Mouse (Mus musculus): ENCODE measurements around the gene Pprc1.

The Pprc1 gene

DNA sequence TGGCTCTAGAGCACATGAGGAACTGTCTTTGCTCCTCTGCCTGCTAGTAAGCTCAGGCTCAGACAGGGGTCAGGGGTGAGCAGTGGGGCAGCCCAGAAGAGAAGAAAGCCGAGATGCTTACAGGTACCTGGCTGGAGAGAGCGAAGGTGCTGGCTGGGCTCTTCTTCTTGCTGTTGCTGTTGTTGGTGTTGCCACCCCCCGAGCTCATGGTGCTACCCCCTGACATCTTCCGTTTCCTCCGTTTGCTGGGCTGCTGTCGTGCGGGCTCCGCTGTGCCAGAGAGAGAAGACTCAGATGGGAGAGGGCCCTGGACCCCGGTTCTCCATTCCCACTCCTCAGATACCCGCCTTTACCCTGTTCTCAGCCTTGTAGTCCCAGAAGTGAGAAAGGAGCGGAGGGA lies 10.8 kb upstream of the Pprc1 start:
- no peak for DNase-seq (ENCODE audit: low spot score)

DNA sequence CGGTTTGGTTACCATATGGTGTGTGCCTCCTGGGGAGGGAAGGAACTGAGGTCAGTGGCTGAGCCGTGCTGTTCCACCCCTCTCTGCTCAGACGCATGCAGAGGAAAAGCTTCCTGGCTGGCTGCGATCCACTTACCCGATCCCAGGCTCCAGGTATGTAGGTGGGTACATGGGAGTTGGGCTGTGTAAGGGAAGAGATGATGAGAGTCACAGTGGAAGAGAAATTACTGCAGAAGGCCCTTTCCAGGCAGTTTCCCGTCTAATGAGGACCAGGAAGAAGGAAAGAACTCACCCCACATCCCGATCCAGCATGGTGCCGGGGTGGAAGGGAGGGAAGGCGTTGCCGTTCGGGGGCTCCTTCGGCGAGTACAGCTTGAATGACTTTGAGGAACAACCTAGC lies 8.7 kb upstream of the Pprc1 start:
- no peak for DNase-seq (ENCODE audit: low spot score)

DNA sequence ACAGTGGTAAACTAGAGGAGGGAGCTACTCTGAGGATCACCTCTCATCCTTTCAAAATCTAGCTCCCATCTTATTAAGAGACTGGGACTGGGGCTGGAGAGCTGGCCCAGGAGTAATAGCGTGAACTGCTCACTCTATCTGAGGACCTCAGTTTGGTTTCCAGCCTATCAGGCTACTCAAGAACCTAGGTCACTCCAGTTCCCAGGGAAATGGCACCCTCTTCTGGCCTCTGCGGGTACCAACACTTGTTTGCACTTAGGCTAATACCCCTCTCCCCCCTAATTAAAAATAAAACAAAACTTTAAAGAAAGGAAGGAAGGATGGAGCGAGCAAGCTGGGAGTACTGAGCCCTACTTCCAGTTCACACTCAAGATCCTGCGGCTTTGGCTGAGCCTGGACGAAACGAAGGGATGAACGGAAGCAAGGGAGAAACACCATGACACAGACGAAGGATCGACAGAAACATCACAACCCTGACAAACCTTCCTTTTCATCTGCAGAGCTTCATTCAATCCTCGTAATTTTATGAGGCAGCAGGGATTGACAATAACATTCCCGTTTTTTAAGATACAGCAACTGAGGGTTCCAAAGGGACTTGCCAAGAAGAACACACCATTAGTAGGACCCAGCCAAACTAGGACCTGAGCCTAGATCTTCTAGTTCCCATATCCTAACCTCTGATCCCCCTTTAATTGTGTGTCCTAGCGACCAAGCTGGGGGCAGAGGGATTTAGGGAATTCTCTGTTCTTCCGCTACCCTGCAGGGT lies 8.0 kb upstream of the Pprc1 start:
- no peak for DNase-seq (ENCODE audit: low spot score)

DNA sequence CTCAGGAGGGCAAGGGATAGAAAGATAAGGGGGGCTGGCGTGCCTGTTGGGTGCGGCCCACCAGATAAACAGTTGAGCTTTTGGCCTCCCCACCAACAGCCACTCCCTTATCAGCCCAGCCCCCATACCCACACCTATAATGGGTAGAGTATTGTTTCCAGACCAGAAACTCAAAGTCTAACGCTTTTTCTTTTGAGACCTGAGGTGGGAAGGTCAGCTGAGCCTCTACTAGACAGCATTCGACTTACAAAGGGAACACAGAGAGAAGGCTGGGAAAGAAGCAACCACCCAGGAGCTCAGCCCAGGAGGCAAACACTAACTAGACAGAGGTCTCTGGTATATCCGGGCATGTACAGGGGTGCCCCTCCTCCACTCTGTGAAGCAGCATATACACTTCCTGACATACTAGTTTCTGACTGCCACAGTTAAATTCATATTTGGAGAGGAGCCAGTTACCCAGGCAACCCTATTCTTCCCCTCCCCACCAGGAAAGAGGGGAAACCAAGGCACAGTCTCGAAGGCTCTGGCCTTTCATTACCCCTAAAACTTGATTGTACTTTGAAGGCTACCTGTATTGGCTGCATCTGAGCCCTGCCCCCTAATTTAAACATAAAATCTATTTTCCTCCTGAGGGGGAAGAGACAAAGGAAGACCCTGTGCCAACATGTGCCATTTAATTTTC lies 7.3 kb upstream of the Pprc1 start:
- DNase-seq (ENCODE audit: low spot score): no peak

DNA sequence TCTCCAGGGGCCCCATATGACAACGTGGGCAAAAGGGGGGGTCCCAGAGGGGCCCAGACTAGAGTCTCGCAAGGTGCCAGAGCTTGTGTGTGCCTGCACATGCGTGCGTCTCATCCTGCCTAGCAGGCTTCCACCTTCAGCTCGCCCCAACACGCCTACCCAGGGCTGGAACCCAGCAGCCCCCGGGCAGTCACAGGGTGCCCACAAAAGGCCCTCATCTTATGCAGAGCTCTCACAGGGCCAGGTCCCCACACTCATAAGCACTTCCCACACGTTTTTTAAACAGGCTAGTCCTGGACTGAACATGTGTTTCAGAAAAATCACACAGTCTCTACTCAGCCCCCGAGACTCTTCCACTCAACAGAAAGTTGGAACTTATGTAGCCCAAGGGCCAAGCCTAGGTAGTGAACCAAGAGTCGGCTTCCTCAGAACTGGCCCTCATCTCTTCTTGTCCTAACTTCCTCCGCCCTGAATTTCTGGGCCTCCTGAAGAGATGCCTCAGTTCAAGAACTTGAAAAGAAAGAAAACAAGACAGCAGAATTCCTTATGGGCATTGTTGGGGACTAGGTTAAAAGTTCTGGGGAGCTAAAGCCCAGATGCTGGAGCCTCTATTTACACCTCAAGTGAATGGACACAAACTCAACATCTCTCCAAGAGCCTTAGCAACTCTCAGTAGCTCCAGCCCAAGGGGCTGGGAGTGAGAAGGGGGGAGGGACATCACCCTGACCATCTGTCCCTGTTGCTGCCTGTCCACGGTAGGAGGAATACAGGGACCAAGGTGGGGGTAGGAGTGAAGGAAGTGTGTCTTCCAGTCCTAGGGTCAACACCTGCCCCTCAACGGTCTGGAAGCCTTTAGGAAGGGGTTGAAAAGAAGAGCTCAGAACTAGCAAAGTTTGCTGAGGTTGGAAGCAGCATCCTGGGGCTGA lies 6.5 kb upstream of the Pprc1 start:
- DNase-seq (ENCODE audit: low spot score): no peak

DNA sequence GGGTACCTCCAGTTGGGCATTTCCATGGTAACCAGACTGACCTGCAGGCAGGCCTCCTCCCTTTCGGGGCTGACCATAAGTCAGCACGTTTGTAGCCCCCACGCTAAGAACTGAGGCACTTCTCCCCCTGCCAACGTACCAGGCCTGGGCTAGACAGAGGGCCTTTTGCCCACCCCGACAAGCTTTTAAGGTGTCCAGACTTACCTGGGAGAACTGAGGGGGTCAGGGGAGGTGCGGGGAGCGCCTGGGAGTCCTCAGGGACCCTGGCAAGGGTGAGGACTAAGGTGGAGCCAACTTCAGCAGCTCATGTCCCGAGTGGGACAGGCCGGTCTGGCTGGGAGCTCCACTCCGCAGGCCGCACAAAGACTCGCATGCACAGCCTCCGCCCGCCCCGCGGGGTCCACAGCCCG lies 5.8 kb upstream of the Pprc1 start:
- DNase-seq (ENCODE audit: low spot score): no peak

DNA sequence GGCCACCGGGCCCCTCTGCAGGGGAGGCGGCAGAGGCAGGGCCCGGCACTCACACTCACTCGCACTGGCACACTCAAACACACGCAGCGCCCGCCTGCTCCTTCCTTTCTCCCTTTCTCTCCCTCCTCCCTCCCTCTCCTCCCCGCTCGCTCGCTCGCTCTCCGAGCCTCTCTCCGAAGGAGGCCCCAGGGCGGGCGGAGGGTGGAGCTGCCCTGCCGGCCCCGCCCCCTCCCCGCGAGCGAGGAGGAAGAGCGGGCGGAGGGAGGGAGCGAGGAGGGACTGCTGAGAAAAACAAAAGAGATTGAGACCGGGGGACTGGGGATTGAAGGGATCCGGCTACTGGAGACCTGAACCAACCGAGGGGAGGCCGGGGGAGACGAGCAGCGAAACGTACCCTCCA lies 5.2 kb upstream of the Pprc1 start:
- DNase-seq (ENCODE audit: low spot score): peak; percentile 86

DNA sequence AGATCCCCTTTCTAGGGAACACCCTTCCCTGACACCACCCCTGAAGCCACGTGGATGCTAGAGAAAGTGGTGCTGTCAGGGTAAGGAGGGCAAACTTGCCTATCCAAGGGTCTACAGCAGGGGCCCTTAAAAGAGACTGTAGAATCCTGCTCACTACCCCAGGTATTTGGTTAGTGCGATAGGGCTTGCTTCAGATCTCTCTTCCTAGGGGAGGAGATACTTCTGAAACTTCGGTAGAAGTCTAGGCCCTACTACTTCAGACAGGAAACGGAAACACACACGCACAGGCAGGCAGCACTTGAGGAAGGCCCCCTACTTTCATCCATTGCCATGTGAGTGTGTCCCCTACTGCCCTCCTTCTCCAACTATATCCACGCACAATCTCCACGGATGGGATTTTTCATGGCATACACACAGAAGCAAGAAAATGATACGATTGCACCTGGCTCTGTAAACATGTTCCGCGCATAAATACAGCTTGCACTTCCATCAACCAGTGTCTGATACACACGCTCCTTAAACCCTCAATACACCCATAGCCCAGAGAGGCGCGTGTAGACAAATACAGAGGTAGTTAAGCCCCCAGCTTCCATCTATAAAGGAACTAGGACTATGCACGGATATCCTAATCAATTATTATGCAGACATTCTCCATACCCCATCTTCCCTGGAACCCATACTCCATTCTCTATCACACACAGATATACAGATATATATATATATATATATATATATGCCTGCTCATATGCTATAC lies 4.4 kb upstream of the Pprc1 start:
- DNase-seq (ENCODE audit: low spot score): no peak

DNA sequence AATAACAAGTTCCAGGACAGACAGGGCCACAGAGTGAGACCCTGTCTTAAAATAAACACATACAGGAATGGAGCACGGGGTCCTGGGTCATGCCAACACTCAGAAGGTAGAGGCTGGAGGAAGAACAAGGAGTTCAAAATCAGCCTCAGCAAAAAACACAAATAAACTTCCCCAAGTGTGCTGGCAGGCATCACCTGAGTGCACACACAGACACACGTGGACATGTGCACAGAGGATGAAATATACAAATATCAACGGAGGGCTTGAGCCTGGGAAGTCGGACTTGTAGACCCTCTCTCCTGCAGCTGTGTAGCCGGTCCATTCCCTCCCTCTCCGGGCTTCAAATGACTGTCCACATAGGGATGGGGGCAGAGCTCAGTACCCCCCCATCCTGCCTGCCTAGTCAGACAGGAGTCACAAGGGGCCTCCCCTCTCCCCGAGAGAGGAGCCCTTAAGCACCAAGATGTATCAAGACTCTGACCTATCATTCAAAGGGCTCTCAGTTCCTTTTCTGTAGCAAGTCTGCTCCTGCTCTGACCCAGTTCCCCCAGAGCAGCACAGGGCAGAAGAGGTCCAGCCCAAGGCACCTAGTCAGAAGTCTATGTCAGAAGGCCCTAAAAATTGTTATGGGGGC lies 3.3 kb upstream of the Pprc1 start:
- DNase-seq (ENCODE audit: low spot score): no peak

DNA sequence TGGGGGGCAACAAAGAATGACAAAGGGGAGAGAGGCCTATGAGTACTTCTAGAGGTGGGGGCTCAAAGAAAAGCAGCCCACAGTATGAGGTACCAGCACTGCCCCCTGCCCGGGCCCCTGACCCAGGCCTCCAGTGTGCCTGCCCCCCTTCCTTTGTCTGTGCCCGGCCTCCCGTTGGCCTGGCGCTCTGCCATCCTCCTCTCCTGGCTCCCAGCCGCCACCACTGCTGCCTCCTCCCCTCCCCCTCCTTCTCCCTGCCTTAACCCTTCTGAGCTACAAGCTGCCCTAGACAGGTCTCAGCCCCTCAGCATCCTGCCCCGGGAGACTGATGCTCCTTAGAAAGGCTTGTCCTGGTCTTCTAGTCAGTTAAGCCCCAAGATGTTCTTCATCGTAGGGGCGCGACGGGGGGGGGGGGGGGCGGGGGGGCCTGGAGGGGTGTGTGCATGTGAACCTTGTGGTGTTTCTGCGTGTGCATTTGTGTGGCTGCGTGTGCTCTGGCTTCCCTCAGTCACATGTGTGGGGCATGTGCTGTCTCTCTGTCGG lies 2.7 kb upstream of the Pprc1 start:
- peak; percentile 73 for DNase-seq (ENCODE audit: low spot score)

DNA sequence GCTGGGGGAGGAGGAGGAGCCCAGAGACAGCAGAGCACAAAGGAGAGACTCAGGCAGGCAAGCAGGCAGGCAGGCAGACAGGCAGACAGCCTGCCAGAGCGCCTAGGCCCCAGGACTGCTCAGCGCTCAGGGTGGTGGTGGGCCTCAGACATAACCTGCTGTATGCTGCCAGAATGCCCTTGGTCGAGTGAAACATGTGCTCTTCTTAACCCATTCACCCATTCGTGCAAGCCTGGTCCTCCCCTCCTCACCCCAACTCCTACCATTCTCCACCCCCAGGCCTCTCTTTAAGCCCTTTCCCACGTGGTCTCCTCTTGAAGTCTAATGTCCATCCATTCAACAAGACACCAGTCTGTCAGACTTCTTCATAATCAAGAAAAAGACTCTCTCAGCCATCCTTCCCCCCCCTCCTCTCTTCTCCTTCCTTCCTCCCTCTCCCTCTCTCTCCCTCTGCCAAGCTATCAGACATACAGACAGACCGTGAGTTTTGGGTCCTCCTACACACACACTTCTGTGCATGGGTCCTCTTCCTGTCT lies 2.1 kb upstream of the Pprc1 start:
- DNase-seq (ENCODE audit: low spot score): no peak

DNA sequence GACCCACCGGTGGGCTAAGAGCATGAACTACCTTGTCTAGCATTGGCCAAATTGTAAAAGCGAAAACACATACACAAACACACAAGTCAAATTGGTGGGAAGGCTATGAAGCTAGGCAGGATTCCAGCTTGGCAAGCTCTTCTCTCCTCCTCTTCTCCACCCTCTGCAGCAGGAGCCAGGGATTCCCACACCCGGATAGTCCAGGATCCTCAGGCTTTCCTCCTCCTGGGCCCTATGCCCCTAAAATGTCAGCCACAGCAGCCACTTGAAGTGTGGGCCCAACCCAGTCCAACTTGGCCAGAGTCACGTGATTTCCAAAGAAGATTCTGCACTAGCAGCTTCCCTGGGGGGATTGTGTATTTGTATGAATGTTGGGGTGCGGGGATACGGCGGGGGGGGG lies 1.3 kb upstream of the Pprc1 start:
- DNase-seq (ENCODE audit: low spot score): no peak

DNA sequence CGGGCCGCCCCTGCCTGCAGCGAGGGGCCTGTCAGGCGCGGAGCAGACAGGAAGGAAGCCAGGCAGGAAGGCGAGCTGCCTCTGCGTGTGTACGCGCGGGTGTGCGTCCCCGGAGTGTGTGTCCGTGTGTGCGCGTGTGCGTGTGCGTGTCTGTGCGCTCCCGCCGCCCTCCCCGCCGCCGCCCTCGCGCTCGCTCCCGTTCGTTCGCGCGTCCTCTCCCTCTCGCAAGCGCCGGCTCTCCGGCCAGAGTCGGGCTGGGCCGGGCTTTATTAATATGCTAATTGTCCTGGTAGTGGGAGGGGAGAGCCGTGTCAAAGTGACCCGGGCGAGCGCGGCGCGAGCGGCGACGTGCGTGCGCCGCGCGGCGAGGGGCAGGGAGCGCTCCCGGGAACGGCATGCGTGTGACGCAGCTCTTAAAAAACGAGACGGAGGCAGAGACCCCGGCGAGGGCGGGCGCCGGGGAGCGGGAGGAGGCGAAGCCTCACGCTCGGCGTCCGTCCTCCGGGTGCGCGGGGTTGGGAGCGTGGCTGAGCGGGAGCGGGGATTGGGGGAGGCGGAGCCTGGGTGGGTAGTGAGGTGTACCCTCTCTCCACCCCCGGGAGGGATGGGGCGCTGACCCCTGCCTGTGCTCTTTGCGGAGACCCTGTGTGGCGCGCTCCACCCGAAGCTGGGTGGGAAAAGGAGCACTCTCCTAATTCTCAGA lies 458 bp downstream of the Pprc1 start, which contains the start of gene Ldb1:
Gene Ldb1, minus strand, starts transcription at position 222 of the 703 bp plus-strand sequence.
- DNase-seq (ENCODE audit: low spot score): peak; percentile 87

DNA sequence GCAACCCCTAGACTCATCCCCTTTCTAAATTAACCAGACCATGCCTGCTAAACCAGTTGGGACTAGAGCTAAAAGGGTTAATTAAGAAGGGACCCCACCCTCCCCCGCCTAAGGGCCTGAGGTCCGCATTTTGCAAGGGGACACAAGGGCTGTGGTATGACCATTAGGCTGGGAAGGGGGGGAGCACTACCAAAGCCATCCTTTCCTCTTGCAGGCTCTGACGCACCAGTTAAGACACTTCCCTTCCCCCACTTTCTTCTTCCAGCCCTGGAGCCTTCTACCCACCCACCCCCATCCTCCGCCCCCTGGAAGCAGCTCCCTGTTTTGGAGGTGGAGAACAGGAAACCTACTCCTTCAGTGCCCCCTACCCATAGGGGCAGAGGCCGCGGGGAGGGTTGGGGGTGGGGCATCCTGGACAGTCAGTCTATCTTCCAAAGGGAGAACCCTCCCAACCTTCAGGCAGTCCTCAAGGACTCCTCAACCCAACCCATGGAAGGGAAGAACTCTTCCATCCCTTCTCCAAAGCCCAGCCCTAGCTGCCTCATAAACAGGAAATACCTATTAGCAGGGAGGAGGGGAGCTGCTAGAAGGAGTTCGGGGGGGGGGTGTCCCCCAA lies 1.1 kb downstream of the Pprc1 start:
- peak; percentile 69 for DNase-seq (ENCODE audit: low spot score)

DNA sequence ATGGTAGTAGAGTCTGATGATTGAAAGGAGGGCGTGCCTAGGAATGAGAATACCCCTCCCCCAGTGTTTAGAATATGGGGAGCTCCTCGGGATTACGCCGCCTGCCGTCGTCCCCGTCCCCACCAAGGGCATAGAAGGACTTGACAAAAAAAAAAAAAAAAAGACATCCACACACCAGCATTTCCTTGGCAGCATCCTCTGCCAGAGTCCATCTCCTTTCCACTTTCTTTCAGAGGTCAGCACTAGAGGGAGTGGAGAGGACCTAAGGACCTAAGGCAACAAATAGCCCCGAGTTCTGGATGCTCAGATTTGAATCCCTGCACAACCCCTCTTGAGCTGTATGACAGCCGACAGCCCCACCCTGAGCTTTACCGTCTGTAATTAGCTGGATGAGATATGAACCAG lies 1.9 kb downstream of the Pprc1 start:
- no peak for DNase-seq (ENCODE audit: low spot score)

DNA sequence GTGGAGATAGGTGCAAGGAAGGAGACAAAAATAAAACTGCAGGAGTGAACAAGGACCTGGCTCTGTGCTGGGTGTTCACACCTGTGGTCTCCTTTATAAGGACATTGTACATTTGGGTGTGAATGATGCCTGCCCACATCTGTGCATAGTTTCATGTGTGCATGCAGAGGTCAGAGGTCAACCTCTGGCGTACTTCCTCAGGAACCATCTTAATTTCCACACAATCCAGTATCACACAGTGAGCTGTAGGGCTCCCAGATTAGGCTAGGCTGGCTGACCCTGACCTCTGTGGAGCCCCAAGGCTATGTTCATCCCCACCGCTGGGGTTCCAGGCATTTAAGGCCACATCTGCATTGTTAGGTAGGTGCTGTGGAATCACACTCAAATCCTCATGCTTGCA lies 2.7 kb downstream of the Pprc1 start:
- no peak for DNase-seq (ENCODE audit: low spot score)

DNA sequence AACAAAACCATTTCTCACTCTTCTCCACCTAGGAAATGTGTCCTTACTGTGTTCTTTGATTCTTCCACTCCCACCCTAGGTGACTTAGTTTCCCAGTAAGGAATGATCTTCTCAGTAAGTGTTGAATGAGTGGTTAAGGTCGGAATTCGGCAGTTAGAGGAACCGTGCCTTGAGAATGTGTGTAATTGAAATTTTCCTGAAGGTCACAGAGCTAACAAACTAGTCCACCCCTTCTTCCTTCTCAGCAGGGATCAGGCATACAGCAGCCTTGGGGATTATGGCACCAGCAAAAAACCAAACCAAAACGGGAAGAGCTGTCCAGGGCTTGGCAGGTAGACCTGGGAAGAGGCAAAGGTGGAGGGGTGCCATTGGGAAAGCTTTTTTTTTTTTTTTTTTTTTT lies 4.4 kb downstream of the Pprc1 start:
- DNase-seq (ENCODE audit: low spot score): no peak

DNA sequence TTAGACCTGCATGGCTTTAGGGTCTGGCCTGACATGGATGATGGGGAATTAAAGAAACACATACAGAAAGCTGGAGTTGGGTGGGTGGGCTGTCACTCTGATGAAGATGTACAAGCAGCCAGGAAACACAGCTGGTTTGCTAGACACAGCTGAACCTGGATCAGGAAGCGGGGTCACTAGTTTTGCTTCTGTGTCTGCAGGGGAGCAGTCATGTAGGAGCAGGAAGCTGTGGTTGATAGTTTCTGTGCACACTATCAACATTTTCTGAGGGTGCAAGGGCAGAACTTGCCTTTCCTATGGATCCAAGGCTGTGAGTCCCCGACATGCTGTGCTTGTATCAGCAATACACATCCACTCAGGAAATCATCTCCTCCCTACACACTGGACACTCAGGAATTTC lies 5.8 kb downstream of the Pprc1 start:
- no peak for DNase-seq (ENCODE audit: low spot score)

DNA sequence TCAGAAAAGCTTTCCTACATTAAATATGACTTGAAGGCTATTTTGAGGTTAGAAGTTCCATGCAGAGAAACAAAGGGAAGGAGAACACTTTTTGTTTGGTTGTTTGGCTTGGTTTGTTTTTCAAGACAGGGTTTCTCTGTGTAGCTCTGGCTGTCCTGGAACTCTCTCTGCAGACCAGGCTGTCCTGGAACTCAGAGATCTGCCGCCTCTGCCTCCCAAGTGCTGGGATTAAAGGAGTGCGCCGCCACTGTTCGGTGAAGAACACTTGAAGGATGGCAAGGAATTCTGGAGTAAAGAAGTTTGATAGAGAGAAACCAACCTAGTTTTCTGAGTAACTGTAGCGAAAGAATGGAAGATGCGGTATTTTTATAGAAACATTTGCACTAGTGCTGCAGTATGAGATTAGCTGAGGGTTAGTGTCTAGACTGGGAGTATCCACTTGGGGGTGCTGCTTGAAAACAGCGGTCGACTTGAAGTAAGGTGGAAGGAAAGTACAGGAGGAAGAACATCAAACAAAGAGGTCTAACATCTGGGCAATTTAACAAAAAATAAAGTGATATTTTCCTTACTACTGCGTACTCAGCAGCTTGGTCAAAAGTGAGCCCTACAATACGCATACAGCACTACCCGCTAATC lies 11.2 kb downstream of the Pprc1 start:
- no peak for DNase-seq (ENCODE audit: low spot score)

Measured in testis, postnatal 14 days (tissue).